Mouse (Mus musculus) cortical plate, adult 2 months (tissue): Measurements from ENCODE around the gene Dst. TPM values are rescaled to one million over a fixed set of nuclear protein-coding genes. Genes with fewer than 3 reads are reported as not detected.

ENCODE experiments used
- H3K27ac ChIP-seq: fragments of 200-500 bp; 2 replicates; pipeline ENCODE4 v1.5.1; 2012; ENCODE audit warnings: low read length, control low read depth, inconsistent platforms; ENCODE audit not compliant: insufficient read depth
- H3K4me1 ChIP-seq: fragments of 200-500 bp; 2 replicates; pipeline ENCODE4 v1.6.1; 2011; ENCODE audit warnings: low read length; ENCODE audit not compliant: control insufficient read depth, insufficient read depth
- H3K4me3 ChIP-seq: fragments of 200-500 bp; 2 replicates; pipeline ENCODE4 v1.5.1; 2011; ENCODE audit warnings: mild to moderate bottlenecking, low read length, control low read depth; ENCODE audit not compliant: insufficient read depth
- CTCF ChIP-seq: fragments of 200-500 bp; IDR thresholded peaks from 2 replicates; pipeline ENCODE4 v1.5.1; 2011; ENCODE audit warnings: mild to moderate bottlenecking, control low read depth, low read length; ENCODE audit not compliant: insufficient read depth; ENCODE audit errors: extremely low read depth
- POLR2A ChIP-seq: fragments of 200-500 bp; IDR thresholded peaks from 2 replicates; pipeline ENCODE4 v1.6.1; 2011; ENCODE audit warnings: mild to moderate bottlenecking, low read length, control low read depth; ENCODE audit not compliant: insufficient read depth; ENCODE audit errors: extremely low read depth
- polyA plus RNA-seq: library from polyadenylated mRNA; depleted of rRNA; stranded (reverse); fragments of >200 nt; gene quantifications from 2 replicates; pipeline ENCODE4 v1.2.3, GENCODE M21; 2012

Gene Dst
- polyA plus RNA-seq, 1 experiment = 88.5 TPM

DNA sequence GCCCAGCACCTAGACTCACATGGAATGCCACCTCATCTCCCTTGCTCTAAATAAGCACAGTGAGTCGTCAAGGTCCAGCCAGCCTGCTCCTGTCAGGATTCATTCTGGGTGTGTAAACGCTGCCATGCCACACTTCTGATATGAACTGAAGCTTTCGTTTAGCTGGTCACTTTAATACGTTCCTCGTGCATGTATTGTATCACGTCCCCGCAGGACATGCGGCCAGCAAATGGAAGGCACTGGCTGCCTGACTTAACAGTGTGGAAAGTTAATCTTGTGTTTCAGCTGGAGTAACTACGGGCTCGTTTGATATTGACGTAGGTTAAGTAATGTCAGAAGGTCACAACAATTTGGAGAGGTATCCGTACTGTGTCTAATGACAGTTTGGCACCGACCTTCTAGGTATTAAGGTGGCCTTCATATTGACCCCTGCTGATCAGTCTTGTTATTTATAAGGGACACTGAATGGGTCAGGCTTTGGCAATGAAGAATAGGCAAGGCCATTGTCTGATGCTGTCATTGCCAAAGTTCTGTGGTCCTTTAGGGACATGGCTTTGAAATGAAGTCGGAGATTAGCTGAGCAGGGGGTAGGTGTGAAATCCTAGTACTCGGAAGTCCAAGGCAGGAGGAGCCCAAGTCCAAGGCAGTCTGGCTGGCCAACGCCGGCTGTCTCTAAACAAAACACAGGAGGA lies 122.5 kb downstream of the Dst start:
- TF ChIP-seq CTCF = no peak
- no peak for TF ChIP-seq POLR2A
- Histone ChIP-seq H3K4me3 (no peak overlapping the region), H3K4me1 (peaks cover 13% of the 10 kb centered on the region), H3K27ac (no peak overlapping the region)

DNA sequence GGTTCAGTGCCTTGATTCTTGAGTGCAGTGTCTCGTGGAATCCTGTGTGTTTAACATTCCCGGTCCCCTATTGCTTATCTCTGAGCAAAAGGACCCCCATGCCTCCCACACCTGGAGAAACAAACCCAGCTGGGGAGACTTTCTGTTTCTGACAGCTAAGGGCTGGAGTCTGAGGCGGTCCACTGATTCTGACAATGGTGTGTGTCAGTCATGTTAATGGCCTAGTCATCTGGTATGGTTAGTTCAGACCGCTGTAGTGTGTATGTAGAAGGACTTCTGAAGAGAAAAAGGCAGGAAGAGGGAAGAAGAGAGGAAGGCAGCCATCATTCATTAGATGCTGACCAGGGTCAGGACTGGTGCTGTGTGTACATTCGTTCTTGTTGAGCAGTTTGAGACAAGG lies 125.0 kb downstream of the Dst start:
- H3K4me1 ChIP-seq = peaks cover 13% of the 10 kb centered on the region
- H3K4me3 ChIP-seq = no peak overlapping the region
- H3K27ac ChIP-seq = no peak overlapping the region
- TF ChIP-seq POLR2A (no peak), CTCF (no peak)

DNA sequence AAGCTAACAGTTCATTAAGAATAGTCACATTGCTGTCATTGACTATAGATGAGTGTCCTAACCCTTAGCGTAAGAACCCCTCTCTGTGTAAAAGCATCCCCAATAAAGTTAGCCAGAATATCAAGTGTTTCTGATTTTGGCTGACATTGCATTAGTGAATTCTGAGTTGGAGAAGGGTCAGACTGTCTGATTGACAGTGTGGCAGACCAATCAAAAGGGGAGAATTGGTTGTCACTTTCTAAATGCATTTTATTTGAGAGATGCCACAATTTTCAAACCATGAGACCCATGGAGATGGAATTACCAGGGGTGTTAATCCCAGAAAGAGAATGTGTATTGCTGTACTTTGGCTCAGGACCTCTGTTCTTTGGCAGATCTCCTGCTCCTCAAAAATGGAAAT lies 125.5 kb downstream of the Dst start:
- TF ChIP-seq POLR2A = no peak
- TF ChIP-seq CTCF = no peak
- no peak overlapping the region for H3K27ac ChIP-seq
- H3K4me3 ChIP-seq = no peak overlapping the region
- H3K4me1 ChIP-seq = peaks cover 11% of the 10 kb centered on the region

DNA sequence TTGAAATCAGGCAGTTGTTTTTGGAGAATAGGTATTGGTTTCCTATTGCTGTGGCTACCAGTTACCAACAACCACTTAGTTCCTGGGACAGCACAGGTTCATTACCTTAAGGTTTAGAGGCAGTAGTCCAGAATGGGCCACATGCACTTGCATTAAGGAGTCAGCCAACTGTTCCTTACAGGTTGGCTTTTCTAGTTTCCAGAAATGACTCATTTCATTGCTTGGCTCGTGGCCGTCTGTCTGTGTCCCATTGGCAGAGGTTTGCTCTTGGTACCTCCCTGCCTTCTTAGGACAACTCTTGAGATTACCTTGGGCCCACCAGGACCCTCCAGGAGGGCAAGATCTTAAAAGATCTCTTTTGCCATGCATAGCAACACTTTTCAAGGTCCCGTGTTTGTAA lies 125.9 kb downstream of the Dst start:
- TF ChIP-seq POLR2A = no peak
- Histone ChIP-seq H3K27ac (no peak overlapping the region), H3K4me1 (peaks cover 8% of the 10 kb centered on the region)

DNA sequence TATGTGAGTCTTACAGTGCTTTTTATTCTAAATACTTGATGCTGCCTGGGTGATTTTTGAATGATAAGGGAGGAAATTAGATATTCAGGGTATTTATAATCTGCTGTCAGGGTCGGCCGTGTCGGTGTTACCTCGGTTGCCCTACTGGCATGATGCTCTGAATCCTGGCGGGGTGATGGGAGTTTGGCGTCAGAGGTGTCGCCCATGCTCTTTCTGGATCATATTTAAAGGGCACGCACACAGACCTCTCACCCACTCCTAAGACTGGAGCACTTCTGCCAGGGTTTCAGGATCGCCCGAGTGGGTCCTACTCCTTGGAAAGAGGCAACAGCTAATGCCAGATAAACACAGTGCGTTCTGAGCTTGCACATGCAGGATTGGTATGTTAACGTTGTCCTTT lies 128.1 kb downstream of the Dst start:
- H3K27ac ChIP-seq = no peak overlapping the region
- H3K4me1 ChIP-seq = peaks cover 11% of the 10 kb centered on the region
- H3K4me3 ChIP-seq = no peak overlapping the region
- TF ChIP-seq POLR2A (no peak), CTCF (no peak)

More for the DNA sequence above, 125.9 kb downstream of the Dst start:
- no peak overlapping the region for H3K4me3 ChIP-seq

DNA sequence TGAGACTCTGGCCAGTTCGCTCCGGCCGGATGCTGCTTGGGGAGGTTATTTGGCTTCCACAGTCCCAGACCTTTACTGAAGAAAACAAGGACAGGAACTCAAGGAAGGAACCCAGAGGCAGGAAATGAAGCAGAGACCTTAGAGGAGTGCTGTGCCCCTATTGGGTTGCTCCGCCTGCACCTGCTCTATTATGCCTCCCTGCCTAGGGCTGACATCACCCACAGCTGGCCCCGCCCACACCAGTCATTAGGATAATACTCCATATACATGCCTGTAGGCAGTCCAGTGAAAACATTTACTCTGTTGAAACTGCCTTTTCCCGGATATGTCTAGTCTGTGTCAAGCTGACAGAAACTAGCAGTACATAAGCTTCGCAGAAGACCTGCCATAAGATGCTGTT lies 130.5 kb downstream of the Dst start:
- Histone ChIP-seq H3K4me3 (no peak overlapping the region), H3K4me1 (peaks cover 16% of the 10 kb centered on the region), H3K27ac (no peak overlapping the region)
- TF ChIP-seq CTCF (no peak), POLR2A (no peak)

DNA sequence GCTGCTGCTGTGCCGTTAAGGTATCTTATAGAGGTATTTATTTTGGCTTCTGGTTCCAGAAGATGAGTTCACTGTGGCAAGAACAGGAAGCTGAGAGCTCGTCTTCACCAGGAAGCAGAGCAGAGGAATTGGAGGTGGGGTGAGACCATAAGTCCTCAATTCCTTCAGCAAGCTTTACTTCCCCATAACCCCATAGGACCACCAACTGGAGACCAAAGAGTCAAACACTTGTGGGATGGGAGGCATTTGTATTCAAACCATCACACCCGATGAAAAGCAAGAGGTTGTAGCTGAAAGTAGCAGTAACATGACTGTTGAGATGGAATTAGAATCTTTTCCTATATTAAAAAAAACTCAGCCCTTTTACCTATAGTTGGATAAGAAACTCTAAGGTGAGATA lies 132.0 kb downstream of the Dst start:
- Histone ChIP-seq H3K27ac (no peak overlapping the region), H3K4me1 (peaks cover 15% of the 10 kb centered on the region), H3K4me3 (no peak overlapping the region)
- no peak for TF ChIP-seq CTCF
- TF ChIP-seq POLR2A = no peak

DNA sequence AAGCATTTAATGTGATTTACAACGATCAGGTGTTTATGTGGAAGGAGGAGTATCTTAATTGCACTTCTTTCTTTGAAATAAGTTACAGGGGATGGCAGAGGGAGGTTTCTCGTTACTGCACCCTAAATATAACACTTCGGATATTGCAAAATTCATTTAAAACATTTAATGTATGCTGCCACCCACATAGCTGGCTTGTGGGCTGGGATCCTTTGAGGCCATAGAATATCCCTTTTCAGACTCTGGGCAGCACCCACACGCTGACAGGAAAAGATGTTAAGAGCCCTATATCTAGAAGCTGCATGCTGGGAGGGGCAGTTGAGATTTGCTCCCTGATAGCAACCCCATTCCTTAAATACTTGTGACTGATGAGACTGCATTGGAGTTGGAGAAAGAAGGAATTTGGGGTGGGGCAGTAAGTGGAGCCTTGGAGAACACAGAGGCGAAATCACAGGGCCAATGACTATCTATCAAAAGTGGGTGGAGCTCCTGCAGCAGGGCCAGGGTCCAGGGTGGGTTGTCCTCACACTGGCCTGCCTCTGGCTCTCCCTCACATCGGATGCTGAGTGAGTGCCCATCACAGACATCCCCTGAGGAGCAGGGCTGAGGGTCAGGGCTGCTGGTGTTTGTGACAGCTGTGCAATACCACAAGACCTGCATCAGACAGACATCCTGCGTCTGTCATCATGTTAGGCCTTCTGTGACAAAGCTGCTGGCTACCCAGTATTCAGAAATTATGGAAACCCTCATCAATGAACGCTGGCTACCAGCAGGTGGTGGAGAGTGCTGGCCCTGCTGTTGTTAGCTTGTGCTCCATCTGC lies 133.1 kb downstream of the Dst start:
- TF ChIP-seq POLR2A (no peak), CTCF (no peak)
- Histone ChIP-seq H3K27ac (no peak overlapping the region), H3K4me3 (no peak overlapping the region), H3K4me1 (peaks cover 12% of the 10 kb centered on the region)

DNA sequence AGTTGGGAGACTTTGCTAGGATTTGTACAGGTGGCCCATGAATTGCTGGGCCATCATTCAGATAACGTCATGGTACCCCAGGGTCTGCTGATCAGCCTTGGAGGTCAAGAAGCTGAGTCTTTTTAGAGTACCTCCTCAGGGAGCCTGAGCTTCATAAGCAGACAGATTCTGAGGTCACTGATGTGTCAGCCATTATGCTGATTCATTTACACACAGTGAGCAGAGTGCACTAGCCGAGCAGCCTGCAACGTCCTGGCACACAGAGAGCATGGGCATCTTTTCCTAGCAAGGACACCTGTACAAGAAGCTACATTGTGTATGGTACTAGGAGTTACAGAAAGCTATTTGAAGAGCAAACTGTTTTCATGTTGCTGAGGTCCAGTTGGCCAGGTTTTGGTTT lies 134.3 kb downstream of the Dst start:
- Histone ChIP-seq H3K27ac (no peak overlapping the region), H3K4me3 (no peak overlapping the region), H3K4me1 (peaks cover 12% of the 10 kb centered on the region)
- TF ChIP-seq POLR2A = no peak
- no peak for TF ChIP-seq CTCF

DNA sequence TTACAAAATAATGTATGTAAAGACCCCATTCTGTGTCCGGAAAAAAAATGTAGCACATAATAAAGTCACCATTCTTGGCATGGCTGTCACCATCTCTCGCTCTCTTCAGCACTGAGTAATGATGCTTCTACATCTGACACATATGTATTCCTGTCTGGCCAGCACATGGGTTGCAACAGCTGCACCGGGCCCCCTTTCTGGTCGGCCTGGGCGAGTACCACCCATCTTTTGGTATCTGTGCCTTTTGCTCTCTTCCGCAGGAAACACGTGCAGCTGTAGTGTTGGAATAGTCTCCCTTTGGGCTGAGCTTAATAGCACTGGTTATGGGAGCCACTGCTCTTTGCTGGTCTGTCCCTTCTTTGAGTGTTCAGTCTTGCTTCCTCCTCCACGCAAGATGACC lies 135.3 kb downstream of the Dst start:
- TF ChIP-seq CTCF (no peak), POLR2A (no peak)
- Histone ChIP-seq H3K4me3 (no peak overlapping the region), H3K4me1 (peaks cover 12% of the 10 kb centered on the region), H3K27ac (no peak overlapping the region)
